Mouse (Mus musculus) liver, embryonic 16.5 days (tissue): ENCODE data around the gene Ddb2. TPM values are rescaled to one million over a fixed set of nuclear protein-coding genes. Genes with fewer than 3 reads are reported as not detected.

Experiments
- ATAC-seq: fragments of 200-750 bp; cut with Nextera tagmentation; 2 replicates; pipeline ENCODE4 v1.8.0; 2017; ENCODE audit warnings: low read depth, mild to moderate bottlenecking, moderate number of reproducible peaks, moderate library complexity
- H3K27ac ChIP-seq: fragments of 300-500 bp; sonication (generic); 2 replicates; pipeline ENCODE4 v1.5.1; 2014; ENCODE audit warnings: mild to moderate bottlenecking, low read length
- H3K27me3 ChIP-seq: fragments of 300-500 bp; sonication (generic); 2 replicates; pipeline ENCODE4 v1.6.1; 2014; ENCODE audit warnings: low read depth, low read length, mixed read lengths; ENCODE audit not compliant: control insufficient read depth, insufficient read depth
- H3K36me3 ChIP-seq: fragments of 300-500 bp; sonication (generic); 2 replicates; pipeline ENCODE4 v1.6.1; 2014; ENCODE audit warnings: mild to moderate bottlenecking; ENCODE audit not compliant: control insufficient read depth, insufficient read depth
- H3K4me1 ChIP-seq: fragments of 300-500 bp; sonication (generic); 2 replicates; pipeline ENCODE4 v1.6.1; 2014; ENCODE audit warnings: low read depth, low read length, mixed read lengths; ENCODE audit not compliant: control insufficient read depth
- H3K4me2 ChIP-seq: fragments of 300-500 bp; sonication (generic); 2 replicates; pipeline ENCODE4 v1.6.1; 2014; ENCODE audit warnings: low read depth, low read length, mixed read lengths
- H3K4me3 ChIP-seq: fragments of 300-500 bp; sonication (generic); 2 replicates; pipeline ENCODE4 v1.5.1; 2014; ENCODE audit warnings: low read depth, mild to moderate bottlenecking, low read length
- H3K9ac ChIP-seq: fragments of 300-500 bp; sonication (generic); 2 replicates; pipeline ENCODE4 v1.6.1; 2014; ENCODE audit warnings: low read depth, low read length
- H3K9me3 ChIP-seq: fragments of 300-500 bp; sonication (generic); replicated peaks from 2 replicates; pipeline ENCODE4 v1.6.1; 2016; ENCODE audit warnings: low read length; ENCODE audit not compliant: control insufficient read depth
- WGBS: fragments of 180-500 bp; shearing (Covaris S2); extraction: QIAGEN DNeasy Blood & Tissue Kit; methylation state at CpG from one replicate; pipeline ENCODE4 v1.1.7; 2014; ENCODE audit not compliant: insufficient replicate concordance; 5-methylcytosine and 5-hydroxymethylcytosine counted together
- polyA plus RNA-seq: library from polyadenylated mRNA; unstranded; fragments of >200 nt; fragmentation: Nextera tagmentation; extraction: Ambion mirVana; gene quantifications from 2 replicates; pipeline ENCODE4 v1.2.1, GENCODE M21; 2015

The Ddb2 gene
- polyA plus RNA-seq, 1 experiment from 2014 or later: 6.2 TPM

- Histone ChIP-seq H3K36me3 (peaks cover 2% of the 10 kb centered on the region; the same call in 1 of the 2 replicates), H3K4me1 (peaks cover 16% of the 10 kb centered on the region), H3K9me3 (no peaks in the 10 kb centered on the region), H3K4me2 (no peak overlapping the region), H3K9ac (no peak overlapping the region), H3K27me3 (no peaks in the 10 kb centered on the region), H3K27ac (no peak overlapping the region), H3K4me3 (no peak overlapping the region)
- ATAC-seq: peak; percentile 78
- 31% methylated on average over 6 of the region's 6 CpGs for WGBS
Observed at GRCm38 (mm10) chr2:91164991-91165390, 71.8 kb downstream of the Ddb2 start.

DNA sequence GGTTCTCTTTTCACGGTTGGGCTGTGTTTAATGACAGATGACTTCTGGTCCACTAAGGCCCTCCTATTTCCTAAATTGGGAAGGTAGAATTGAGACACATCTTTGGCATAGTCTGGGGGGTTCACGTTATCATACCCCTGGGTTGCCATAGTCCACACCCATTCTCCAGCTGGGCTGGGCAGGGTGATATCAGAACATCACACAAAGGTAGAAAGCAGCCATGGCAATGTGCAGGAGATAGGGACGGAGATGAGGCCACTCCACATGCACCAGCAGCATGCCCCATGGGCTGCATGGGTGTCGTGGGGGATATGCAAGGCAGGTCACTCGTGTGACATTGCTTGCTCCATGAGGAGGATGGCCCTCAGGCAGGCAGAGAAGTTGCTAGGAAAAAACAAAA is 73.2 kb downstream of the Ddb2 start:
- H3K27me3 ChIP-seq: no peaks in the 10 kb centered on the region
- peaks cover 2% of the 10 kb centered on the region; the same call in 1 of the 2 replicates for H3K36me3 ChIP-seq
- no peaks in the 10 kb centered on the region for H3K9me3 ChIP-seq
- no peak overlapping the region for H3K4me3 ChIP-seq
- H3K9ac ChIP-seq: no peak overlapping the region
- H3K4me2 ChIP-seq: no peak overlapping the region
- WGBS: 43% methylated on average over 5 of the region's 5 CpGs
- ATAC-seq: 0 out of 2 replicates have a peak, but pooled peaks have one; percentile 39
- H3K4me1 ChIP-seq: peaks cover 16% of the 10 kb centered on the region
- H3K27ac ChIP-seq: no peak overlapping the region

DNA sequence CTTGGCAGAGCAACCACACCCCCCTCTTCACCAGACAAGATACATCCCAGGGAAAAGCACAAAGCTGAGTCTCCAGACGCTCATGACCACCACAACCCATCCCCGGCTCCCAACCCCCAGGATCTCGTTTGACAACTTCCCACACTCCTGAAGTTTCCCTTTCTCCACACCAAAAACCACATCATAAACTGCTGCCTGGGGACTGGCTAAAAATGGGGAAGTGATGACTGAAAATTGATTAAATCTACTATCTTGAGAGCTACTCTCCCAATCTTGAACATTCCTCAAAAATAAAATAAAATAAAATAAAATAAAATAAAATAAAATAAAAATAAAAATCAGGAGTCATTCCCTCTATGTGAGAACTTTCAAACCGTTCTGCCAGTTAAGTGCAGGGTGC is 73.8 kb downstream of the Ddb2 start:
- no peak for ATAC-seq
- no peaks in the 10 kb centered on the region for H3K9me3 ChIP-seq
- no peak overlapping the region for H3K4me2 ChIP-seq
- WGBS: 65% methylated on average over 4 of the region's 4 CpGs
- H3K36me3 ChIP-seq: peaks cover 4% of the 10 kb centered on the region; the same call in 1 of the 2 replicates
- H3K27ac ChIP-seq: no peak overlapping the region
- H3K4me1 ChIP-seq: peaks cover 16% of the 10 kb centered on the region
- H3K9ac ChIP-seq: no peak overlapping the region
- H3K4me3 ChIP-seq: no peak overlapping the region
- no peaks in the 10 kb centered on the region for H3K27me3 ChIP-seq

Other genes starting within 250 kb of the Ddb2 start
- 0.99 and 1.0 TPM in 2 replicates for gene Rapsn, start 201.4 kb downstream of the Ddb2 start, polyA plus RNA-seq
- 130 and 133 TPM in 2 replicates for gene Psmc3, start 183.0 kb downstream of the Ddb2 start, polyA plus RNA-seq
- 10.4 and 12.2 TPM in 2 replicates for gene Slc39a13, start 166.6 kb downstream of the Ddb2 start, polyA plus RNA-seq
- gene Spi1, start 154.6 kb downstream of the Ddb2 start, polyA plus RNA-seq: 16.6 and 18.2 TPM in 2 replicates
- gene Mybpc3, start 118.8 kb downstream of the Ddb2 start, polyA plus RNA-seq: 0.07 and 0.08 TPM in 2 replicates
- 5.3 and 5.4 TPM in 2 replicates for gene Madd, start 53.1 kb downstream of the Ddb2 start, polyA plus RNA-seq
- gene Nr1h3, start 34.1 kb downstream of the Ddb2 start, polyA plus RNA-seq: 18.8 and 20.8 TPM in 2 replicates
- gene Acp2, start 34.1 kb downstream of the Ddb2 start, polyA plus RNA-seq: 10.6 and 11.3 TPM in 2 replicates
- 18.2 and 19.9 TPM in 2 replicates for gene Pacsin3, start 19.0 kb upstream of the Ddb2 start, polyA plus RNA-seq
- 64.8 and 65.8 TPM in 2 replicates for gene Arfgap2, start 28.0 kb upstream of the Ddb2 start, polyA plus RNA-seq
- 6.0 and 6.7 TPM in 2 replicates for gene 1110051M20Rik, start 207.7 kb upstream of the Ddb2 start, polyA plus RNA-seq
- gene Lrp4, start 220.5 kb upstream of the Ddb2 start, polyA plus RNA-seq: 1.4 and 1.7 TPM in 2 replicates